Mouse (Mus musculus) layer of hippocampus, postnatal 14 days (tissue): ENCODE measurements at regions not wholly inside any gene's neighbourhood (a gene's known extent, or its start where the extent isn't known, plus 50 kb on each side); places are given as distances from the start of the nearest gene placed in this dataset.

Experiments used
- DNase-seq, 2 experiments: peaks; one replicate each; pipeline ENCODE4 v3.0.0; 2021 to 2022; ENCODE audit warnings: low spot score in 2 of 2, mixed read lengths in 1 of 2

- DNase-seq = peak; percentile 67 to 69
These were observed 99.8 kb downstream of the Ier5 start for GRCm38 (mm10) chr1:154999501-155000131.

DNA sequence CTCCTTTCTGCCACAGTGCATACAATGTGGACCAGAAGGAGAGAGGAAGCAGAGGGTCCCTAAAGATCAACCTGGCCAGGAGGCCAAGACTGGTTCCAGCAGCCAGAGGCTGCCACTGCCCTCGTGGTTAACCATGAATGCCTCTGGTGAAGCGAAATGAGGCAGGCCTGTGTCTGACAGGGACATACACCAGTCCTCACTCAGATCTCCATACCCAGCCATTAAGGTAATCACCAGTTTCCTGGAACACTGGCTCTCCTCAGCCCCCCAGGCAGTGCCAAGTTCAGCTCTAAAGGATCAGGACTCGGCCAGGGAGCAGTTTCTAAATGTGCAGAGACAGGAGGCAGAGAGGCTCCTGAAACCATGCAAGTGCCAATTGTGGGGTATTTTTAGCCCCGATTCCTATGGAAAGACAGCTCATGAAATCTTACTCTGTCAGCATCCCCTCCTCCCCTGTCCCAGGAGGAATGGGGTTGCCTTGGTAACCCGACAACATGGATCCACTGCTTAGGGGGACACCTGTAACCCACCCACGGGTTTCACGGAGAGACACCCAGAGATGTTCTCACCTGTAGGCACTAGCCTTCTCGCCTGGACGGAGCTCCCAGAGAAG, 103.6 kb downstream of the Ier5 start:
- DNase-seq = no peak

DNA sequence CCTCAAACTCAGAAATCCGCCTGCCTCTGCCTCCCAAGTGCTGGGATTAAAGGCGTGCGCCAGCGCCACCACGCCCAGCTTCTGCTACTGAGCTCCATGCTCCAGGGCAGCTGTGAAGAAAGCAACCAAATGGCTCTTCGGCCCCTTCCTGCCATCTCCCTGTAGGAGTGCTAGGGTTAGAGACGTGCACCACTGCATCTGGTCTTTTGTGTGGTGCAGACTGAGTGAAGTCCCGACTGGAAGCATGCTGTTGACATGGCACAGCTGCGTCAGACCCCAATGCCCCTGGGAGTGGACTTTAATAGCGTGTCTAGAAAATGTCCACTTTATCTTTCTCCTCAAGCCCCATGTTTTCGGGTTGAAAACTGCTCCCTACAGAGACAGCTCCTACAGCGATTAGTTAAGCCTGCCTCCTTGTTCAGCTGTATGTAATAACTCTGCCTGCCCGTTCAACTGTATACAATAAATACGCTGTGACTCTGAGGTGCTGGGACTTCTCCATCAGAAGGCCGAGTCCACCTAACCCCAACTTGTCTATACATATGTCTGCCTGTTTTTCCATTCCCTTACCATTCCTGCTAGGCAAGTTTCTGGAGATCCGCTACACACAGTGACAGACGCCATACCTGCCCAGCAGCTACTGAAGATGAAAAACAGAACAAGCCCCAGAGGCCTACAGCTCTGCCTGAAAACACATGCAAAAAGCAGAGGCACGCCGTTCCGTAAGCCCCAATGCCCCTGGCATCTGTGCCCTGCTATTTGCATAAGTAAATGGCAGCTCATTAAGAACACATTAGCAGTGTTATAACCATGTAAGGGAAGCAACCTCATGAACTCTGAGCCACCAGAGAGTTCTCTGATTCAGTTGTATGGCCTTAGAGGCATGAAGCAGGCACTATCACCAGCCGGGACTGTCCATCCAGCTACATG, 105.2 kb downstream of the Ier5 start:
- no peak for DNase-seq

GRCm38 (mm10) chr1:154983325-154983724, 99.0 kb upstream of the Cacna1e start:
- DNase-seq = no peak

DNA sequence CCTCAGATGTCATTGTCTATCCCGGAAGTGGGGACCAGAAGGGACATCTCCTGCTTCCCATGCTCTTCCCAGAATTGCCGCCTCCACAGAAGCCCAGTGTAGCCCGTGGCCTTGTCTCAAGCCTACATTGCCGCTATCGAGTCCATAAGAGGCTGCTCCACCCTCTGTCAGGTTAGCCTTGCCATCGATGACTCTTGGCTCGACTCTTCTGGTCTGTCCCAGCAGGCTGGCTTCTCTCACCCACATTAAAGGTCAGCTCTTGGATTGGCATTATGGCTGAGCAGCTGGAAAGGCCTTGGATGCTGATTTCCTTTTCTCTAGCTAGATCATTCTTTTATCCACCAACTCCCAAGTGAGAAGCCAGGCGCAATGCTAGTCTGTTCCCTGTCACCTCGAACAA, 98.5 kb upstream of the Cacna1e start:
- no peak for DNase-seq

DNA sequence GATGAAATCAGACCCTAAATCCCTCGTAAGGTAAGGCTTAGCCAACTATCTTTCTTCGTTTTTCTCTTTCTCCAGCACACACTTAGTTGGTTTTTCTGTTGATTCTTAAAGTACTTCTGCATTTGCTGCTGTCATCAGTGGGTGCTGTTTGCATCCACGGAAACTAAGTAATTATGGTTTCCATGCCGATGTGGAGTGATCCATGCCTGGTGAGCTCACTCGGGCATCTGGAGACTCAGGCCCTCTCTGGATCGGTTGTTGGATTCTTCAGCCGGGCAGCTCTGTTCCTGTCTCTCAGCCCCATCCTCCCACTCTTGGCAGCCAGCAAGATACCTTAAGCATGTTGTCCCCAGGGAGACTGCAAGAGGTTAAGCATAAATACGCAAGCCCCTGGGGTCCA, 97.4 kb upstream of the Cacna1e start:
- no peak for DNase-seq

DNA sequence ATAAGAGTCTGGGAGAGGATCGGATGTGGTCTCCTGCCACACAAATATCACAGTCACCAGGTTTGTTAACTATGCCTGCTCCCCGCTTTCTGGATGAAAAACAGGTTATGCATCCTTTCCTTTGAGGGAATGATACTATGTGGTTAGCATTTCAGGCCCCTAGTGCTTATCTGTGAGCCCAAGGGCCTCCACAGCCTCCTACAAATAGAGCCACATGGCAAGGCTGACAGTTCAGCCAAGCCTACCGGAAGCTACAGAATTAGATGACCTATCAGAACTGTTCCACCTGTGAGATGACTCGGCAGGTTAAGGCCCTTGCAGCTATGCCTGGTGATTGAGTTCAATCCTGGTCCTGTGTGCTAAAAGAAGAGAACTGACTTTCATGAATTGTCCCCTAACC, 91.4 kb upstream of the Cacna1e start:
- no peak for DNase-seq

GRCm38 (mm10) chr1:154961271-154961670, 77.0 kb upstream of the Cacna1e start:
- no peak for DNase-seq

DNA sequence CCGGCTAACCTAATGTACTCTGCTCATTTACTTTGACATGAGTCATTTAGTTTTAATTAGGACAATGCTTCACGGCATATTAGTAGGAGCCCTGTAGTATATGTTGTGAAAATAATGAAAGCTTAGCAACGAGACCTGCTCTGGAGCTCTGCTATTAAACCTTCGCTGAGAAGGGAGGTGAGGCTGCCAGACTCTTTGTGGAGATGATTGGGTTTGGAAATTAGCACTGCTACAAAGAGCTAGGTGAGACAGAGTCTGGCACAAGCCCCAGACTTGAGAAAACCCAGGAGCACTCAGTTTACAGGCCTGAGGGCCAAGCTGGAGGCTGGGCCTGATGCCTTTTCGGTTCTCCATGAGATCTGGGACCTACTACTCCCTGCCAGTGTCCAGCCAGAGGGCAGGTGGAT, 72.3 kb upstream of the Cacna1e start:
- no peak for DNase-seq

DNA sequence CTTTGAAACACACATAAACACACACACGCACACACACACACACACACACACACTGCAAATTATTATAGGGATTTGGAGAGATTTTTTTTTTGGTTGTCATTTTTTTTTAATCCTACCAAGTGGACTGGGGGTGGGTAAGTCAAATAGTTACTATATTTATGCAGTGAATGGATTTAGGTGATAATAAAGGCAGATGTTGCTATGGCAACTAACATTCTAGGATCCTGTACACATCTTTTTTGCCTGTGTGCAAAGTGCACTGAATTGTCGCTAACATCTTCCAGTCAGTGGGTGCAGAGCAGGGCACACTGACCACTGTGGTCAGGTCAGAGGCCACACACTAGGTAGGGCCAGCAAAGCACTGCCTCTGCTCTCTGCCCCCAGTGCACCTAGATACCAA, 68.4 kb upstream of the Cacna1e start:
- no peak for DNase-seq
